Mouse (Mus musculus) lung, adult 2 months (tissue): ENCODE measurements around the gene Timp3.

ENCODE experiments used
- CTCF ChIP-seq: fragments of 200-500 bp; IDR thresholded peaks from 2 replicates; pipeline ENCODE4 v1.5.1; 2011; ENCODE audit warnings: mild to moderate bottlenecking, low read length, control low read depth; ENCODE audit not compliant: insufficient read depth
- POLR2A ChIP-seq: fragments of 200-500 bp; IDR thresholded peaks from 2 replicates; pipeline ENCODE4 v1.6.1; 2011; ENCODE audit warnings: low read depth, mild to moderate bottlenecking, control low read depth, low read length, borderline replicate concordance; ENCODE audit errors: extremely low read depth

DNA sequence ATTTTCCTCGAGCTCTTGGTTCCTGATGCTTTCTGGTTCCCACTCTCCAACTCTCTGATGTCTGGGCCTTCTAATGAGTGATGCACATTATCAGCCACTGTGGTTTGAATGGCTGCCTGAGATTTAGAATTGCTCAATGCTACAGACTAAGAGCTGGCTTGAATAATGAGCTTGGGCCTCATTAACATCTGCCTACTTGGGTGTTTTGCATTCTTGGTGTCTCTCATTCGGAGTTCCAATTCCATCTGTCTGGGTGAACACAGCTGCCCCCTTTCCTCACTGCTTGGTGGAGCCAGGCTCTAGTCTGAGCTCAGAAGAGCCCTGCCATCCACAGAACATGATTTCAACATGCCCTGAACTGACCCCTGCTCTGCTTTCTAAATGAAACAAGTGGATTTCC is 89.7 kb downstream of the Timp3 start:
- TF ChIP-seq CTCF (no peak), POLR2A (no peak)
